Mouse (Mus musculus): ENCODE measurements around the gene Vmn1r83. TPM values are rescaled to one million over a fixed set of nuclear protein-coding genes. Genes with fewer than 3 reads are reported as not detected.

Vmn1r83 gene
- polyA plus RNA-seq (2015; fragmentation: Nextera tagmentation; extraction: Ambion mirVana): 0.05 TPM in 1 of 2 replicates, not detected in the other

DNA sequence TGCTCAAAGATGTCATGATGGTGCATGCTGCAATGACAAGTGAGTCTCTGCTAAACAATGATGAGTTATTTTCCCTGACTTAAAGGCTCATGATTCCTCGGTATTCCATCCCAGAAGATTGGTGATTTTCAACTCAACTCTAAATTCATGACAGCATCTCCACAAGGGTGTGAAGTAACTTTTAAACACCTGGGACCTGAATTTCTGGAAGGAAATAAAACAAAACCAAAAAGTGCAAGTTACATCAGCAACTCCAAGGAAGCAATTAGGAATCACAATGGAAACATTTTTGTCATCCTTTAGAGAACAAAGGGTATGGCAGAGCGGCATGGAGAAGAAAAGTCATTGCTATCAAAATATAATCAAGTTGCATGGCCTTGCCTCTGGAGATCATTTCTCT is at the start of gene Vmn1r83:
Vmn1r83 (minus strand) TSS at position 101 of the 400 bp plus-strand sequence.
- ATAC-seq: no peak

DNA sequence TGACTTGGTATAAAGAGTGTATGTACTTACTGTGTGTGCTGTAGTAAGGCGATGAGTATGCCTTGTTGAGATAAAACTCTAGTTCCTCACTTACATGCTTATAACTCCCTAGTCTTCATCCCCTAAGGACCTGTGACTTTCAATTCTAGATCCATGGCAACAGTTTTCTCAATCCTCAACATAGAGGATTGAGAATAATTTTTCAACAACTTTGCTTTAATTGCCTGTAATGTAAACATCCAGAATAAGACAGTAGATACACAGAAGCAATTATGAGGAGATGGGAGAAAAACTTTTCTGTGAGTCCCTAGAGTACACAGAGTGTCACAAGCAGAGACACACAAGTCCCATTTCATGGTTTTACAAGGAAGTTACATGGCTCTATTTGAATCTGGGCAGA is 39.9 kb upstream of the Vmn1r83 start, which contains the start of gene Vmn1r84:
Vmn1r84 (minus strand) TSS at position 101 of the 400 bp plus-strand sequence.
- Histone ChIP-seq H3K27ac (no peak within 1 kb of the TSS), H3K4me2 (replicated peaks) (no peak within 1 kb of the TSS), H3K9me3 (no peaks in the 10 kb centered on the region), H3K4me1 (replicated peaks) (no peaks in the 10 kb centered on the region), H3K4me3 (replicated peaks) (no peak within 1 kb of the TSS), H3K27me3 (replicated peaks) (no peaks in the 10 kb centered on the region), H3K9ac (no peak within 1 kb of the TSS), H3K36me3 (no peaks in the 10 kb centered on the region)
- 58% methylated on average over 1 of the region's 1 CpGs for WGBS
- no peak for ATAC-seq

More for the DNA sequence above, at the start of gene Vmn1r83:
- H3K27me3 ChIP-seq (replicated peaks): no peaks in the 10 kb centered on the region
- no peak within 1 kb of the TSS for H3K27ac ChIP-seq
- H3K4me2 ChIP-seq (replicated peaks): no peak within 1 kb of the TSS
- H3K9me3 ChIP-seq: no peaks in the 10 kb centered on the region
- 74% methylated on average over 2 of the region's 2 CpGs for WGBS
- H3K9ac ChIP-seq: no peak within 1 kb of the TSS
- no peaks in the 10 kb centered on the region for H3K4me1 ChIP-seq (replicated peaks)
- no peaks in the 10 kb centered on the region for H3K36me3 ChIP-seq
- no peak within 1 kb of the TSS for H3K4me3 ChIP-seq (replicated peaks)

DNA sequence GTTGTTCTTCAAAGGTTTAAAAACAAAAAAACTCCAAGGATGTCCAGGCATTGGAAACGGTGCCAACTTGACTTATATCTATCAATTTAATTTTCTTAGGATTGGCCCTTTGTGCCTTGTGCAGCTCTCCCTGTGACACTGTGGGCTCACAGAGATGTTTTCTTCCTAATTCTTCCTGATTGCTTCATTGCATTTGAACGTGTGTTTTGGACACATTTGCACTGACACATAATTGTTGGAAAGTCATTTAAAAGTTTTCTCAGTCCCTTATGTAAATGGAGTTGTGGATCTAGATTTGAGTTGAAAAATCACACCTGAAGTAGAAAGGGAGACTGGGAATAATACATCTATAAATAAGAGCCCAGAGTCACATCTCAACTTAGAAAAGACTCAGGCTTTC is 29.2 kb downstream of the Vmn1r83 start, which contains the start of gene Vmn1r82:
Vmn1r82 (plus strand) TSS at position 301 of the 400 bp plus-strand sequence.
- Histone ChIP-seq H3K4me1 (replicated peaks) (no peaks in the 10 kb centered on the region), H3K27me3 (replicated peaks) (no peaks in the 10 kb centered on the region), H3K27ac (no peak within 1 kb of the TSS), H3K4me3 (replicated peaks) (no peak within 1 kb of the TSS), H3K4me2 (replicated peaks) (no peak within 1 kb of the TSS), H3K9me3 (no peaks in the 10 kb centered on the region), H3K9ac (no peak within 1 kb of the TSS), H3K36me3 (no peaks in the 10 kb centered on the region)
- no peak for ATAC-seq
- 55% methylated on average over 2 of the region's 2 CpGs for WGBS

Other genes starting within 250 kb of the Vmn1r83 start
- gene Vmn1r78, start 179.2 kb downstream of the Vmn1r83 start, polyA plus RNA-seq (2015; fragmentation: Nextera tagmentation; extraction: Ambion mirVana): not detected in 2 replicates
- gene Vmn1r79, start 158.2 kb downstream of the Vmn1r83 start, polyA plus RNA-seq (2015; fragmentation: Nextera tagmentation; extraction: Ambion mirVana): not detected in 2 replicates
- gene Vmn1r80, start 140.2 kb downstream of the Vmn1r83 start, polyA plus RNA-seq (2015; fragmentation: Nextera tagmentation; extraction: Ambion mirVana): not detected in 2 replicates
- gene Vmn1r81, start 61.2 kb downstream of the Vmn1r83 start, polyA plus RNA-seq (2015; fragmentation: Nextera tagmentation; extraction: Ambion mirVana): not detected in 2 replicates
- not detected in 2 replicates for gene Vmn1r82, start 29.1 kb downstream of the Vmn1r83 start, polyA plus RNA-seq (2015; fragmentation: Nextera tagmentation; extraction: Ambion mirVana)
- not detected in 2 replicates for gene Vmn1r84, start 39.8 kb upstream of the Vmn1r83 start, polyA plus RNA-seq (2015; fragmentation: Nextera tagmentation; extraction: Ambion mirVana)
- 3.1 and 3.2 TPM in 2 replicates for gene Zfp551, start 93.3 kb upstream of the Vmn1r83 start, polyA plus RNA-seq (2015; fragmentation: Nextera tagmentation; extraction: Ambion mirVana)
- 13.4 and 16.4 TPM in 2 replicates for gene Zfp606, start 148.8 kb upstream of the Vmn1r83 start, polyA plus RNA-seq (2015; fragmentation: Nextera tagmentation; extraction: Ambion mirVana)
- gene 2900092C05Rik, start 183.0 kb upstream of the Vmn1r83 start, polyA plus RNA-seq (2015; fragmentation: Nextera tagmentation; extraction: Ambion mirVana): not detected in 2 replicates

Measured in intestine, embryonic 15.5 days (tissue).